Mouse (Mus musculus) C2C12 (cell line): ENCODE measurements around the gene Lrp3. TPM values are rescaled to one million over a fixed set of nuclear protein-coding genes. Genes with fewer than 3 reads are reported as not detected.

Experiments used
- H3K27me3 ChIP-seq: one replicate; pipeline ENCODE4 v1.6.1; 2011; ENCODE audit not compliant: control insufficient read depth, insufficient read depth, insufficient read length
- H3K36me3 ChIP-seq: one replicate; pipeline ENCODE4 v1.6.1; 2011; ENCODE audit not compliant: control insufficient read depth, insufficient read depth
- H3K4me3 ChIP-seq: one replicate; pipeline ENCODE4 v1.5.1; 2011; ENCODE audit warnings: mild to moderate bottlenecking, control low read depth; ENCODE audit not compliant: poor library complexity, insufficient read depth, severe bottlenecking
- H3K79me2 ChIP-seq: one replicate; pipeline ENCODE4 v1.6.1; 2011; ENCODE audit not compliant: control insufficient read depth, insufficient read depth
- H3K79me3 ChIP-seq: one replicate; pipeline ENCODE4 v1.6.1; 2011; ENCODE audit warnings: low read depth, control low read depth
- H3ac ChIP-seq: one replicate; pipeline ENCODE3; 2011; ENCODE audit warnings: low read depth; ENCODE audit not compliant: control insufficient read depth, insufficient read length
- CEBPB ChIP-seq: IDR thresholded peaks from one replicate; pipeline ENCODE4 v1.6.1; 2011; ENCODE audit warnings: low read depth, mild to moderate bottlenecking, control low read depth, moderate library complexity
- CTCF ChIP-seq: IDR thresholded peaks from one replicate; pipeline ENCODE4 v1.5.1; 2011; ENCODE audit not compliant: control insufficient read depth, insufficient read depth, insufficient read length
- FOSL1 ChIP-seq: IDR thresholded peaks from one replicate; pipeline ENCODE4 v1.8.0; 2011; ENCODE audit warnings: mild to moderate bottlenecking, low read length; ENCODE audit not compliant: poor library complexity, insufficient read depth, severe bottlenecking
- MAX ChIP-seq: IDR thresholded peaks from one replicate; pipeline ENCODE4 v1.6.1; 2011; ENCODE audit warnings: mild to moderate bottlenecking, control low read depth
- MYOD1 ChIP-seq: IDR thresholded peaks from one replicate; pipeline ENCODE4 v1.6.1; 2011; ENCODE audit warnings: low read depth; ENCODE audit not compliant: control insufficient read depth, insufficient read length
- MYOG ChIP-seq: IDR thresholded peaks from one replicate; pipeline ENCODE4 v1.6.1; 2011; ENCODE audit not compliant: control insufficient read depth, insufficient read length; ENCODE audit errors: extremely low read depth
- USF1 ChIP-seq: IDR thresholded peaks from one replicate; pipeline ENCODE4 v1.6.1; 2011; ENCODE audit warnings: low read depth, mild to moderate bottlenecking, control low read depth, moderate library complexity
- polyA plus RNA-seq: library from polyadenylated mRNA; unstranded; fragments of >200 nt; fragmentation: generic; extraction: Trizol; gene quantifications from one replicate; pipeline ENCODE4 v1.2.1, GENCODE M21; 2012; ENCODE audit warnings: missing spikeins

Gene Lrp3
- polyA plus RNA-seq, 1 experiment, result 0.06 TPM

- H3K36me3 ChIP-seq, result no peaks in the 10 kb centered on the region
- H3K4me3 ChIP-seq, result no peak overlapping the region
- peaks cover 7% of the 10 kb centered on the region for H3K27me3 ChIP-seq
- TF ChIP-seq USF1 (no peak), CTCF (peak; percentile 22)
- no peaks in the 10 kb centered on the region for H3K79me3 ChIP-seq
- no peak overlapping the region for H3ac ChIP-seq
- no peaks in the 10 kb centered on the region for H3K79me2 ChIP-seq
Measured at GRCm38 (mm10) chr7:35176412-35177381, 38.6 kb downstream of the Lrp3 start.

- H3K79me2 ChIP-seq, result no peaks in the 10 kb centered on the region
- H3K4me3 ChIP-seq, result no peak overlapping the region
- no peak overlapping the region for H3ac ChIP-seq
- H3K27me3 ChIP-seq, result peaks cover 7% of the 10 kb centered on the region
- no peaks in the 10 kb centered on the region for H3K79me3 ChIP-seq
- no peak for TF ChIP-seq FOSL1
- no peak for TF ChIP-seq CTCF
- TF ChIP-seq MAX, result no peak
- no peak for TF ChIP-seq MYOG
- TF ChIP-seq MYOD1, result no peak
- H3K36me3 ChIP-seq, result no peaks in the 10 kb centered on the region
Measured at GRCm38 (mm10) chr7:35175533-35175932, 39.8 kb downstream of the Lrp3 start.

- H3K79me3 ChIP-seq, result no peaks in the 10 kb centered on the region
- no peak overlapping the region for H3K4me3 ChIP-seq
- no peaks in the 10 kb centered on the region for H3K36me3 ChIP-seq
- no peak for TF ChIP-seq CEBPB
- no peak for TF ChIP-seq MAX
- TF ChIP-seq FOSL1, result no peak
- TF ChIP-seq MYOG, result no peak
- TF ChIP-seq USF1, result no peak
- no peak for TF ChIP-seq CTCF
- no peak for TF ChIP-seq MYOD1
- no peak overlapping the region for H3ac ChIP-seq
- no peaks in the 10 kb centered on the region for H3K79me2 ChIP-seq
- peaks cover 7% of the 10 kb centered on the region for H3K27me3 ChIP-seq
Measured at GRCm38 (mm10) chr7:35172519-35172918, 42.8 kb downstream of the Lrp3 start.

- Histone ChIP-seq H3K36me3 (no peaks in the 10 kb centered on the region), H3K79me2 (no peaks in the 10 kb centered on the region), H3K4me3 (no peak overlapping the region), H3ac (no peak overlapping the region), H3K27me3 (peaks cover 7% of the 10 kb centered on the region), H3K79me3 (no peaks in the 10 kb centered on the region)
- no peak for TF ChIP-seq USF1
- peak; percentile 59 for TF ChIP-seq CTCF
Measured at GRCm38 (mm10) chr7:35171867-35172382, 43.4 kb downstream of the Lrp3 start.

GRCm38 (mm10) chr7:35169341-35169740, 46.0 kb downstream of the Lrp3 start:
- no peak for TF ChIP-seq USF1
- no peak for TF ChIP-seq MAX
- TF ChIP-seq CTCF, result peak; percentile 71
- Histone ChIP-seq H3K27me3 (peaks cover 3% of the 10 kb centered on the region), H3K36me3 (no peaks in the 10 kb centered on the region), H3K79me3 (no peaks in the 10 kb centered on the region), H3K4me3 (no peak overlapping the region), H3ac (no peak overlapping the region), H3K79me2 (no peaks in the 10 kb centered on the region)

GRCm38 (mm10) chr7:35167925-35168324, 47.4 kb downstream of the Lrp3 start:
- H3K79me2 ChIP-seq, result no peaks in the 10 kb centered on the region
- H3K36me3 ChIP-seq, result no peaks in the 10 kb centered on the region
- H3K27me3 ChIP-seq, result peaks cover 3% of the 10 kb centered on the region
- TF ChIP-seq CTCF (no peak), FOSL1 (no peak), MYOG (no peak), USF1 (no peak), CEBPB (no peak), MYOD1 (no peak), MAX (no peak)
- no peak overlapping the region for H3K4me3 ChIP-seq
- no peaks in the 10 kb centered on the region for H3K79me3 ChIP-seq
- H3ac ChIP-seq, result no peak overlapping the region
